Mouse (Mus musculus): ENCODE results near the gene Ccdc170. TPM values are rescaled to one million over a fixed set of nuclear protein-coding genes. Genes with fewer than 3 reads are reported as not detected.

Ccdc170 gene
- polyA plus RNA-seq, 1 experiment: not detected

GRCm38 (mm10) chr10:4503251-4503650 lies 20.9 kb downstream of the Ccdc170 start:
- Histone ChIP-seq H3K4me3 (ENCODE audit: insufficient read depth, low read depth, low read length) (no peak overlapping the region), H3K27ac (ENCODE audit: insufficient read depth, low read depth, low read length) (no peak overlapping the region), H3K4me1 (ENCODE audit: control insufficient read depth, insufficient read depth, low read length) (no peaks in the 10 kb centered on the region)
- 77% methylated on average over 8 of the region's 8 CpGs for WGBS
- no peak for TF ChIP-seq POLR2A (IDR thresholded peaks at IDR 0.05; ENCODE audit: insufficient read depth, low read depth, low read length)
- TF ChIP-seq CTCF (IDR thresholded peaks at IDR 0.05; ENCODE audit: insufficient read depth, low read depth, low read length): no peak

- Histone ChIP-seq H3K4me1 (ENCODE audit: control insufficient read depth, insufficient read depth, low read length) (no peaks in the 10 kb centered on the region), H3K4me3 (ENCODE audit: insufficient read depth, low read depth, low read length) (no peak overlapping the region), H3K27ac (ENCODE audit: insufficient read depth, low read depth, low read length) (no peak overlapping the region)
- no peak for TF ChIP-seq CTCF (IDR thresholded peaks at IDR 0.05; ENCODE audit: insufficient read depth, low read depth, low read length)
- no peak for TF ChIP-seq POLR2A (IDR thresholded peaks at IDR 0.05; ENCODE audit: insufficient read depth, low read depth, low read length)
- 88% methylated on average over 9 of the region's 9 CpGs for whole genome bisulfite sequencing
Observed at GRCm38 (mm10) chr10:4512725-4513124, 30.4 kb downstream of the Ccdc170 start.

GRCm38 (mm10) chr10:4517614-4518013 lies 35.3 kb downstream of the Ccdc170 start:
- no peak overlapping the region for H3K4me3 ChIP-seq (ENCODE audit: insufficient read depth, low read depth, low read length)
- H3K4me1 ChIP-seq (ENCODE audit: control insufficient read depth, insufficient read depth, low read length): no peaks in the 10 kb centered on the region
- no peak overlapping the region for H3K27ac ChIP-seq (ENCODE audit: insufficient read depth, low read depth, low read length)
- no peak for TF ChIP-seq POLR2A (IDR thresholded peaks at IDR 0.05; ENCODE audit: insufficient read depth, low read depth, low read length)
- TF ChIP-seq CTCF (IDR thresholded peaks at IDR 0.05; ENCODE audit: insufficient read depth, low read depth, low read length): no peak
- WGBS: 95% methylated on average over 2 of the region's 2 CpGs

GRCm38 (mm10) chr10:4519645-4520044 lies 37.3 kb downstream of the Ccdc170 start:
- 77% methylated on average over 3 of the region's 3 CpGs for WGBS
- H3K4me1 ChIP-seq (ENCODE audit: control insufficient read depth, insufficient read depth, low read length): no peaks in the 10 kb centered on the region
- H3K4me3 ChIP-seq (ENCODE audit: insufficient read depth, low read depth, low read length): no peak overlapping the region
- H3K27ac ChIP-seq (ENCODE audit: insufficient read depth, low read depth, low read length): no peak overlapping the region
- TF ChIP-seq POLR2A (IDR thresholded peaks at IDR 0.05; ENCODE audit: insufficient read depth, low read depth, low read length) (no peak), CTCF (IDR thresholded peaks at IDR 0.05; ENCODE audit: insufficient read depth, low read depth, low read length) (no peak)

- WGBS: 45% methylated on average over 6 of the region's 6 CpGs
- Histone ChIP-seq H3K27ac (ENCODE audit: insufficient read depth, low read depth, low read length) (no peak overlapping the region), H3K4me1 (ENCODE audit: control insufficient read depth, insufficient read depth, low read length) (no peaks in the 10 kb centered on the region), H3K4me3 (ENCODE audit: insufficient read depth, low read depth, low read length) (no peak overlapping the region)
- TF ChIP-seq POLR2A (IDR thresholded peaks at IDR 0.05; ENCODE audit: insufficient read depth, low read depth, low read length): no peak
- TF ChIP-seq CTCF (IDR thresholded peaks at IDR 0.05; ENCODE audit: insufficient read depth, low read depth, low read length): no peak
Observed at GRCm38 (mm10) chr10:4520394-4521102, 38.2 kb downstream of the Ccdc170 start.

GRCm38 (mm10) chr10:4522116-4522515 lies 39.8 kb downstream of the Ccdc170 start:
- WGBS: 95% methylated on average over 3 of the region's 3 CpGs
- no peak overlapping the region for H3K4me3 ChIP-seq (ENCODE audit: insufficient read depth, low read depth, low read length)
- H3K27ac ChIP-seq (ENCODE audit: insufficient read depth, low read depth, low read length): no peak overlapping the region
- TF ChIP-seq CTCF (IDR thresholded peaks at IDR 0.05; ENCODE audit: insufficient read depth, low read depth, low read length) (no peak), POLR2A (IDR thresholded peaks at IDR 0.05; ENCODE audit: insufficient read depth, low read depth, low read length) (no peak)
- H3K4me1 ChIP-seq (ENCODE audit: control insufficient read depth, insufficient read depth, low read length): no peaks in the 10 kb centered on the region

- 65% methylated on average over 4 of the region's 4 CpGs for WGBS
- no peak overlapping the region for H3K27ac ChIP-seq (ENCODE audit: insufficient read depth, low read depth, low read length)
- no peak for TF ChIP-seq CTCF (IDR thresholded peaks at IDR 0.05; ENCODE audit: insufficient read depth, low read depth, low read length)
- no peak for TF ChIP-seq POLR2A (IDR thresholded peaks at IDR 0.05; ENCODE audit: insufficient read depth, low read depth, low read length)
- no peaks in the 10 kb centered on the region for H3K4me1 ChIP-seq (ENCODE audit: control insufficient read depth, insufficient read depth, low read length)
- no peak overlapping the region for H3K4me3 ChIP-seq (ENCODE audit: insufficient read depth, low read depth, low read length)
Observed at GRCm38 (mm10) chr10:4523078-4523477, 40.8 kb downstream of the Ccdc170 start.

- WGBS: 45% methylated on average over 7 of the region's 7 CpGs
- no peaks in the 10 kb centered on the region for H3K4me1 ChIP-seq (ENCODE audit: control insufficient read depth, insufficient read depth, low read length)
- no peak overlapping the region for H3K4me3 ChIP-seq (ENCODE audit: insufficient read depth, low read depth, low read length)
- H3K27ac ChIP-seq (ENCODE audit: insufficient read depth, low read depth, low read length): no peak overlapping the region
- TF ChIP-seq POLR2A (IDR thresholded peaks at IDR 0.05; ENCODE audit: insufficient read depth, low read depth, low read length) (no peak), CTCF (IDR thresholded peaks at IDR 0.05; ENCODE audit: insufficient read depth, low read depth, low read length) (no peak)
Observed at GRCm38 (mm10) chr10:4528043-4528442, 45.7 kb downstream of the Ccdc170 start.

GRCm38 (mm10) chr10:4530638-4531235 lies 48.4 kb downstream of the Ccdc170 start:
- Histone ChIP-seq H3K4me1 (ENCODE audit: control insufficient read depth, insufficient read depth, low read length) (no peaks in the 10 kb centered on the region), H3K27ac (ENCODE audit: insufficient read depth, low read depth, low read length) (no peak overlapping the region), H3K4me3 (ENCODE audit: insufficient read depth, low read depth, low read length) (no peak overlapping the region)
- WGBS: 92% methylated on average over 9 of the region's 9 CpGs
- no peak for TF ChIP-seq CTCF (IDR thresholded peaks at IDR 0.05; ENCODE audit: insufficient read depth, low read depth, low read length)
